Mouse (Mus musculus) olfactory bulb, adult 2 months (tissue): ENCODE results near the gene Mapkapk2.

Source experiments
- CTCF ChIP-seq: fragments of 200-500 bp; IDR thresholded peaks from 2 replicates; pipeline ENCODE4 v1.5.1; 2012; ENCODE audit warnings: low read depth, mild to moderate bottlenecking, low read length, moderate library complexity; ENCODE audit not compliant: insufficient read depth
- POLR2A ChIP-seq: fragments of 200-500 bp; IDR thresholded peaks from 2 replicates; pipeline ENCODE4 v1.6.1; 2012; ENCODE audit warnings: mild to moderate bottlenecking, low read depth, low read length, moderate library complexity; ENCODE audit not compliant: insufficient read depth

- TF ChIP-seq CTCF (no peak), POLR2A (no peak)
These were observed 47.0 kb downstream of the Mapkapk2 start for GRCm38 (mm10) chr1:131050617-131051016.
